Mouse (Mus musculus): Measurements from ENCODE around the gene Rasgef1c. TPM values are rescaled to one million over a fixed set of nuclear protein-coding genes. Genes with fewer than 3 reads are reported as not detected.

Gene Rasgef1c
- polyA plus RNA-seq, 2 experiments: not detected

DNA sequence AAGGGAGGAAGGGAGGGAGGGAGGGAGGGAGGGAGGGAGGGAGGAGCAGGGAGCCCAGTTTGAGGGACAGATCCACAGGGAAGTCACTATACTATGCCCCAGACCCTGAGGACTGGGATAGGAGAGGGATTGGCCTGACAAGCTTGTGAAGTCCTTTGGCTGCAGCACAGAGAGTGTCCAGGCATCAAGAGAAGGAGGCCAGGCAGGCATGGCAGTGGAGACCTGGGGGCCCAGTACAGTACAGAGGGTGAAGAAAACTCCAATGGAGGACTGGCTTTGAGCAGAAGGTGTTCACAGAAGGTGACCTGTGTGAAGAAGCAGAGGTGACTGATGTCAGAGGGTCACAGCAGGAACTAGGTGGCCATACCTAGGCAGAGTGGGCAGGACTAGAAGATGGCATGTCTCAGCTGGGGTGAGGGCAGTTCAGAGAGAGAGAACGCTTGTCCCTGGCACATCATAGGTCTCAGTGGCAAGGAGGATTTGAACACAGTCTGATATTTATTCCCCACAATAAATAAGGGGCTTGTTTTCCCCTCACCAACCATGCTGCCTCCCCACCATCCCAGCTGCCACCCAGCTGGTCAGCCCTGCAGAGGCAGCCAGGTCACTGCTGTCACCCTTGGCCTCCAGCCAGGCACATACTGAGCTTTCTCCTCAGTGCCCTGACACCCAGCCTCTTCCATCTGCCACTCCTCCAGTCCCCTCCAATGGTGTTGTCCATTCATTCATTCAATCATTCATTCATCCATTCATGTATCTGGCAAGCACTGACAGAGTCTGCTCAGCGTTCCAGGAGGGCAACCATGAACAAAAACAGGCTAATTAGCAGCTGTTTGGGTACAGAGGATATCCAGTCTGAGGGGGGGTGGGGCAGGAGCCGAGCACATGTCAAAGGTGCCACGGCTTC is 36.9 kb downstream of the Rasgef1c start:
- DNase-seq (ENCODE audit: low read depth in 3 of 3, low spot score in 3 of 3) (no peak), ATAC-seq (ENCODE audit: insufficient read depth) (no peak)
- no peak for TF ChIP-seq EP300 (IDR thresholded peaks at IDR 0.05; ENCODE audit: low read depth)
- TF ChIP-seq CTCF (IDR thresholded peaks at IDR 0.05; ENCODE audit: low read depth): no peak
- Histone ChIP-seq H3K27me3 (ENCODE audit: control insufficient read depth, insufficient read depth, low read length) (no peaks in the 10 kb centered on the region), H3K4me2 (ENCODE audit: low read depth) (no peak overlapping the region), H3K27ac (no peak overlapping the region), H3K4me1 (replicated peaks; ENCODE audit: control insufficient read depth in 2 of 2, insufficient read depth in 2 of 2, low read length in 1 of 2) (no peaks in the 10 kb centered on the region), H3K36me3 (replicated peaks; ENCODE audit: control insufficient read depth, insufficient read depth, low read depth) (no peaks in the 10 kb centered on the region), H3K4me3 (ENCODE audit: insufficient read depth in 1 of 2, low read depth in 2 of 2, low read length in 2 of 2) (no peak overlapping the region), H3K9me3 (ENCODE audit: control insufficient read depth, low read length) (no peaks in the 10 kb centered on the region), H3K9ac (replicated peaks) (no peak overlapping the region)
- WGBS (ENCODE audit: insufficient replicate concordance): 51% methylated on average over 4 of the region's 4 CpGs

DNA sequence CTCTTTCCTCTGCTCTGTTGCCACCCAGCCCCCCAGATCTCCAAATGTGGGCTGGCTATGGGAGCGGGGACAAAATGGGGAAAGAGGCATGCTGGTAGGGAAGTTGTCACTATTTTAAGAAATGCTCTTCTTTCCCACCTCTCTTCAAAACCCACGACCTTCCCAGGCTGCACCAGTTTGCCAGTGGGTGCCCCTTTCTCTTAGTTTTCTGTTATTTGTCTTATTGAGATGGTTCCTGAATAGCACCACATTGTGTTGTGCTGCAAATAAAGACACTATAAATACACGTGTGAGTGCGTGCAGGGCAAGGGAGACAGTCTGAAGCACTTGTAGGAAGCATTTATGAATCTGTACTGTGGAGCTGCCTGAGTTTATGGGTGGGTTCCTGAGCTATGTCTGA is 41.2 kb downstream of the Rasgef1c start:
- no peak overlapping the region for H3K4me2 ChIP-seq (ENCODE audit: low read depth)
- no peaks in the 10 kb centered on the region for H3K36me3 ChIP-seq (replicated peaks; ENCODE audit: control insufficient read depth, insufficient read depth, low read depth)
- no peak for DNase-seq (ENCODE audit: low read depth in 3 of 3, low spot score in 3 of 3)
- TF ChIP-seq CTCF (IDR thresholded peaks at IDR 0.05; ENCODE audit: low read depth): no peak
- no peak for TF ChIP-seq EP300 (IDR thresholded peaks at IDR 0.05; ENCODE audit: low read depth)
- no peak overlapping the region for H3K4me3 ChIP-seq (ENCODE audit: insufficient read depth in 1 of 2, low read depth in 2 of 2, low read length in 2 of 2)
- no peaks in the 10 kb centered on the region for H3K27me3 ChIP-seq (ENCODE audit: control insufficient read depth, insufficient read depth, low read length)
- no peaks in the 10 kb centered on the region for H3K4me1 ChIP-seq (replicated peaks; ENCODE audit: control insufficient read depth in 2 of 2, insufficient read depth in 2 of 2, low read length in 1 of 2)
- no peaks in the 10 kb centered on the region for H3K9me3 ChIP-seq (ENCODE audit: control insufficient read depth, low read length)
- 30% methylated on average over 4 of the region's 4 CpGs for WGBS (ENCODE audit: insufficient replicate concordance)
- no peak overlapping the region for H3K9ac ChIP-seq (replicated peaks)
- ATAC-seq (ENCODE audit: insufficient read depth): no peak
- H3K27ac ChIP-seq: no peak overlapping the region

DNA sequence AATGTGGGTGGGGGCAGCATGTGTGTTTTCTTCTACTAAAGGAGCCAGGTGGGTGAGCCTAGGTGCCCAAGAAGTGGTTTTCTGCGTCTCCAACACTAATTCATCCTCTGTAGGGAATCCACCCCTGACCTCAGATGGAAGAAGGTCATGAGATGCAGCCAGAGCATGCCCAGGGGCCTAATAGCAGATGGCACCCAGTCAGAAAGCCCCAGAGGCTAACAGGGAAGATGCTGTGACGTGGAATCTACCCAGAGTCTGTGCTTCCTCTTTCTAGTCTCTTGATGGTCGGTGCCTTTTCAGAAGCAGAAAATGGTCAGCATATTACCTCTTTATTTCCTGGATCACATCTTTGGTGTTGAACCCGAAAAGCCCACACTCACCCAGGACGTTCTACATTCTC is 42.3 kb downstream of the Rasgef1c start:
- WGBS (ENCODE audit: insufficient replicate concordance): 39% methylated on average over 5 of the region's 5 CpGs
- no peaks in the 10 kb centered on the region for H3K4me1 ChIP-seq (replicated peaks; ENCODE audit: control insufficient read depth in 2 of 2, insufficient read depth in 2 of 2, low read length in 1 of 2)
- H3K36me3 ChIP-seq (replicated peaks; ENCODE audit: control insufficient read depth, insufficient read depth, low read depth): no peaks in the 10 kb centered on the region
- H3K9me3 ChIP-seq (ENCODE audit: control insufficient read depth, low read length): no peaks in the 10 kb centered on the region
- no peak for TF ChIP-seq EP300 (IDR thresholded peaks at IDR 0.05; ENCODE audit: low read depth)
- TF ChIP-seq CTCF (IDR thresholded peaks at IDR 0.05; ENCODE audit: low read depth): no peak
- H3K27ac ChIP-seq: no peak overlapping the region
- no peak overlapping the region for H3K4me2 ChIP-seq (ENCODE audit: low read depth)
- ATAC-seq (ENCODE audit: insufficient read depth) (no peak), DNase-seq (ENCODE audit: low read depth in 3 of 3, low spot score in 3 of 3) (no peak)
- H3K9ac ChIP-seq (replicated peaks): no peak overlapping the region
- no peak overlapping the region for H3K4me3 ChIP-seq (ENCODE audit: insufficient read depth in 1 of 2, low read depth in 2 of 2, low read length in 2 of 2)
- no peaks in the 10 kb centered on the region for H3K27me3 ChIP-seq (ENCODE audit: control insufficient read depth, insufficient read depth, low read length)

DNA sequence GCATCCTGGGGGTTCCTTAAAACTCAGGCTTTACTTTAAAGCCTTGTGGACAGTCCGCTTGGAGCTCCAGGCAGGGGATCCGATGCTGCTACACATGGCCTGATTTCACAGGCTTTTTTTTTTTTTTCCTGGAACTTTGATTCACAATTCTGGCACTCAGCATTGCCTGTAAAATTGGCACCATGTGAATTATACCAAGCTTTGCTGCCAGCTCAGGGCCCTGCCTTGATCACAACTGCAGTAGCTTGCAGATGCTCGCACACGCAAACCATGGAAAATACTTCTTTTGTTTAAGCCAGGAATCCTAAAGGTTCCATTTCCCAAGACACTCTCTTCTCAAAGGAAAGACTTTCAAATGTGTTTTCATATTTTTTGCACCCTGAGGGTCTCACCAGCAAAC is 44.1 kb downstream of the Rasgef1c start:
- Histone ChIP-seq H3K9me3 (ENCODE audit: control insufficient read depth, low read length) (no peaks in the 10 kb centered on the region), H3K4me2 (ENCODE audit: low read depth) (no peak overlapping the region), H3K27me3 (ENCODE audit: control insufficient read depth, insufficient read depth, low read length) (no peaks in the 10 kb centered on the region), H3K4me1 (replicated peaks; ENCODE audit: control insufficient read depth in 2 of 2, insufficient read depth in 2 of 2, low read length in 1 of 2) (no peaks in the 10 kb centered on the region), H3K27ac (no peak overlapping the region), H3K9ac (replicated peaks) (no peak overlapping the region), H3K4me3 (ENCODE audit: insufficient read depth in 1 of 2, low read depth in 2 of 2, low read length in 2 of 2) (no peak overlapping the region), H3K36me3 (replicated peaks; ENCODE audit: control insufficient read depth, insufficient read depth, low read depth) (no peaks in the 10 kb centered on the region)
- TF ChIP-seq EP300 (IDR thresholded peaks at IDR 0.05; ENCODE audit: low read depth): no peak
- TF ChIP-seq CTCF (IDR thresholded peaks at IDR 0.05; ENCODE audit: low read depth): no peak
- DNase-seq (ENCODE audit: low read depth in 3 of 3, low spot score in 3 of 3): no peak
- no peak for ATAC-seq (ENCODE audit: insufficient read depth)
- WGBS (ENCODE audit: insufficient replicate concordance): 67% methylated on average over 4 of the region's 4 CpGs

DNA sequence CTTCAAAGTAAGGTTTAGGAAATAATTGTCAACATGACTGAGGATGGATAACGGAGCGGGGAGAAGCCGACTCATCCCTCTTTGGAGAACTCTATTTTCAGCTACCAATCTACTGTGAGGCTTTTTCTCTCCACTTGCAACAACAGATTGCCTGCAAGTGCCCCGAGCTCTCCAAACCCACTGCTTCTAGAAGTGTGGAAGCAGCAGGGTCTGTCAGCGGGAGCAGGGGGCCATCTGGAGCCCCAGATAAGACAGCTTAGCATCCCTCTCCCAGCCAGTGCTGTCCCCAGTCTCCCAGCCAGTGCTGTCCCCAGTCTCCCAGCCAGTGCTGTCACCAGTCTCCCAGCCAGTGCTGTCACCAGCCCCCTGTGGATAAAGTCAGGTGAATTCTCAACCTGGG is 48.2 kb downstream of the Rasgef1c start:
- H3K9me3 ChIP-seq (ENCODE audit: control insufficient read depth, low read length): no peaks in the 10 kb centered on the region
- 51% methylated on average over 5 of the region's 5 CpGs for WGBS (ENCODE audit: insufficient replicate concordance)
- H3K4me1 ChIP-seq (replicated peaks; ENCODE audit: control insufficient read depth in 2 of 2, insufficient read depth in 2 of 2, low read length in 1 of 2): no peaks in the 10 kb centered on the region
- no peaks in the 10 kb centered on the region for H3K36me3 ChIP-seq (replicated peaks; ENCODE audit: control insufficient read depth, insufficient read depth, low read depth)
- no peak overlapping the region for H3K4me3 ChIP-seq (ENCODE audit: insufficient read depth in 1 of 2, low read depth in 2 of 2, low read length in 2 of 2)
- ATAC-seq (ENCODE audit: insufficient read depth): no peak
- no peak overlapping the region for H3K27ac ChIP-seq
- DNase-seq (ENCODE audit: low read depth in 3 of 3, low spot score in 3 of 3): no peak
- H3K9ac ChIP-seq (replicated peaks): no peak overlapping the region
- H3K27me3 ChIP-seq (ENCODE audit: control insufficient read depth, insufficient read depth, low read length): no peaks in the 10 kb centered on the region; the same call in 1 of the 2 replicates
- no peak overlapping the region for H3K4me2 ChIP-seq (ENCODE audit: low read depth)
- TF ChIP-seq CTCF (IDR thresholded peaks at IDR 0.05; ENCODE audit: low read depth) (no peak), EP300 (IDR thresholded peaks at IDR 0.05; ENCODE audit: low read depth) (no peak)

All from liver, embryonic 14.5 days (tissue).